Mouse (Mus musculus): Measurements from ENCODE around the gene Utp14a.
"Not testable (repeated sequence)": the region's sequence is repeated elsewhere in the genome, so short reads cannot be mapped to it uniquely, and the experiment has no call there.

Gene Utp14a

GRCm38 (mm10) chrX:48256468-48257007 is at the start of gene Utp14a:
Gene Utp14a, plus strand, starts transcription at chrX:48256862.
- DNase-seq = peak; percentile 85 to 94

- peak; percentile 2 to 9 for DNase-seq
Measured at GRCm38 (mm10) chrX:48207761-48208487, 48.7 kb upstream of the Utp14a start.

GRCm38 (mm10) chrX:48208519-48209185 is 48.0 kb upstream of the Utp14a start, which contains the start of gene Zdhhc9:
Gene Zdhhc9, minus strand, starts transcription at chrX:48208878.
- DNase-seq = peak; percentile 80 to 88

- DNase-seq = not testable (repeated sequence)
Measured at GRCm38 (mm10) chrX:48209746-48210145, 46.9 kb upstream of the Utp14a start.

GRCm38 (mm10) chrX:48219468-48219867 is 37.2 kb upstream of the Utp14a start:
- no peak for DNase-seq

- no peak for DNase-seq
Measured at GRCm38 (mm10) chrX:48222706-48223105, 34.0 kb upstream of the Utp14a start.

GRCm38 (mm10) chrX:48226225-48226624 is 30.4 kb upstream of the Utp14a start:
- DNase-seq = no peak

GRCm38 (mm10) chrX:48234417-48234816 is 22.2 kb upstream of the Utp14a start:
- peak; percentile 23 to 65 for DNase-seq

GRCm38 (mm10) chrX:48255830-48256428 is 733 bp upstream of the Utp14a start:
- no peak for DNase-seq

GRCm38 (mm10) chrX:48257011-48257410 is 349 bp downstream of the Utp14a start:
- no peak for DNase-seq

GRCm38 (mm10) chrX:48271671-48272070 is 15.0 kb downstream of the Utp14a start:
- DNase-seq = no peak

- DNase-seq = no peak
Measured at GRCm38 (mm10) chrX:48274634-48275033, 18.0 kb downstream of the Utp14a start.

- DNase-seq = peak in 1 of 2 experiments; percentile 13
Measured at GRCm38 (mm10) chrX:48278103-48278502, 21.4 kb downstream of the Utp14a start.

- peak; percentile 73 to 79 for DNase-seq
Measured at GRCm38 (mm10) chrX:48284386-48285005, 27.8 kb downstream of the Utp14a start.

- peak; percentile 66 to 78 for DNase-seq
Measured at GRCm38 (mm10) chrX:48285006-48285650, 28.5 kb downstream of the Utp14a start.

- DNase-seq = peak; percentile 30 to 50
Measured at GRCm38 (mm10) chrX:48285651-48286021, 29.0 kb downstream of the Utp14a start.

GRCm38 (mm10) chrX:48286488-48286887 is 29.8 kb downstream of the Utp14a start:
- DNase-seq = no peak

GRCm38 (mm10) chrX:48288008-48288407 is 31.3 kb downstream of the Utp14a start:
- no peak for DNase-seq

GRCm38 (mm10) chrX:48291413-48291812 is 34.8 kb downstream of the Utp14a start:
- DNase-seq = no peak

- DNase-seq = no peak
Measured at GRCm38 (mm10) chrX:48305356-48305755, 48.7 kb downstream of the Utp14a start.

GRCm38 (mm10) chrX:48310706-48311517 is 54.2 kb downstream of the Utp14a start:
- peak in 1 of 2 experiments; percentile 14 for DNase-seq

- no peak for DNase-seq
Measured at GRCm38 (mm10) chrX:48311727-48312126, 55.1 kb downstream of the Utp14a start.
